Mouse (Mus musculus): Measurements from ENCODE around the gene Cdyl. TPM values are rescaled to one million over a fixed set of nuclear protein-coding genes. Genes with fewer than 3 reads are reported as not detected.

Cdyl gene
- polyA plus RNA-seq, 1 experiment: 6.8 TPM

GRCm38 (mm10) chr13:35647132-35647823, 12.4 kb upstream of the Cdyl start:
- TF ChIP-seq CTCF (IDR thresholded peaks at IDR 0.05; ENCODE audit: extremely low read depth, insufficient read depth, low read length): no peak
- no peak for TF ChIP-seq POLR2A (IDR thresholded peaks at IDR 0.05; ENCODE audit: extremely low read depth, insufficient read depth, low read length)
- H3K27ac ChIP-seq (ENCODE audit: insufficient read depth, low read length): no peak overlapping the region
- no peak overlapping the region for H3K4me3 ChIP-seq (ENCODE audit: insufficient read depth, low read length)
- no peaks in the 10 kb centered on the region for H3K4me1 ChIP-seq (ENCODE audit: control insufficient read depth, insufficient read depth, low read length)

GRCm38 (mm10) chr13:35650284-35650872, 9.3 kb upstream of the Cdyl start:
- TF ChIP-seq POLR2A (IDR thresholded peaks at IDR 0.05; ENCODE audit: extremely low read depth, insufficient read depth, low read length) (no peak), CTCF (IDR thresholded peaks at IDR 0.05; ENCODE audit: extremely low read depth, insufficient read depth, low read length) (no peak)
- peak overlapping the region; percentile 23; the same call in 1 of the 2 replicates for H3K4me3 ChIP-seq (ENCODE audit: insufficient read depth, low read length)
- no peaks in the 10 kb centered on the region for H3K4me1 ChIP-seq (ENCODE audit: control insufficient read depth, insufficient read depth, low read length)
- no peak overlapping the region for H3K27ac ChIP-seq (ENCODE audit: insufficient read depth, low read length)

DNA sequence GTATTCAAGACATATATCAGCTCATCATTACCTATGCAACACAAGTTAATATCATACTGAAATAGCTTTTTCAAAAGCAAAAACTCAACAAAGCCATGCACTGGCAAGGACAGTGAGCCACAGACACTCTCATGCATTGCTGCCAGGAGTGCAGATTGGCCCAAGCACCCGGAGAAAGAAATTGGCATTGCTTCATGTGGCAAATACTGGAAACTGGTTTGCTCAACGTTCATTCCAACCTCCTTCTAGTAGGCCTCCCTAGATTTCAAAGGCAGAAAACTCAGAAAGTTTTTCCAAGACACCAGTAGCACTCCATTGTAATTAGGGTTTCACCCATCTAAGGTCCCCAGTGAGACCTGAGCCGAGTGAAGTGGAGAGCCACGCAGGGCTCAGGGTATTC, 6.8 kb upstream of the Cdyl start:
- H3K4me3 ChIP-seq (ENCODE audit: insufficient read depth, low read length): no peak overlapping the region
- TF ChIP-seq CTCF (IDR thresholded peaks at IDR 0.05; ENCODE audit: extremely low read depth, insufficient read depth, low read length) (no peak), POLR2A (IDR thresholded peaks at IDR 0.05; ENCODE audit: extremely low read depth, insufficient read depth, low read length) (no peak)

DNA sequence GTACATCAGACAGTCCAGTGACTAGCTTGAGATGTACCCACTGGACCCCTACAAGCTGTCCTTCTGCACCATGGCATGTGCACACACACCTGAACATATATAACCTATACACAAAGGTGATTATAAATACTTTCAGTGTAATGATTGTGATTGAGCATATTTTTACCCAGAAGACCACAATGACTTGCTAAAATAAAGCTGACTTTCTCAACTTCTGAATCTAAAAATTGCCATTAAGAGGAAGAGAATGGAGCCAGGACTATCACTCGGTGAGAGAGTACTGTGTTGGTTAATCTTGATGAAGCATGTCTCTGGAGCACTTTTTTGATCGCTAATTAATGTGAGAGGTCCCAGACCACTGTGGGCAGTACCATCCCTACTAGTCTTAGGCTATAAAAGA, 2.8 kb upstream of the Cdyl start:
- TF ChIP-seq POLR2A (IDR thresholded peaks at IDR 0.05; ENCODE audit: extremely low read depth, insufficient read depth, low read length) (no peak), CTCF (IDR thresholded peaks at IDR 0.05; ENCODE audit: extremely low read depth, insufficient read depth, low read length) (no peak)
- H3K4me3 ChIP-seq (ENCODE audit: insufficient read depth, low read length): no peak overlapping the region
- no peaks in the 10 kb centered on the region for H3K4me1 ChIP-seq (ENCODE audit: control insufficient read depth, insufficient read depth, low read length)
- H3K27ac ChIP-seq (ENCODE audit: insufficient read depth, low read length): no peak overlapping the region

More for the DNA sequence above, 6.8 kb upstream of the Cdyl start:
- Histone ChIP-seq H3K4me1 (ENCODE audit: control insufficient read depth, insufficient read depth, low read length) (no peaks in the 10 kb centered on the region), H3K27ac (ENCODE audit: insufficient read depth, low read length) (no peak overlapping the region)

GRCm38 (mm10) chr13:35665456-35665855, 5.8 kb downstream of the Cdyl start:
- H3K4me1 ChIP-seq (ENCODE audit: control insufficient read depth, insufficient read depth, low read length): no peaks in the 10 kb centered on the region
- H3K4me3 ChIP-seq (ENCODE audit: insufficient read depth, low read length): no peak overlapping the region
- H3K27ac ChIP-seq (ENCODE audit: insufficient read depth, low read length): no peak overlapping the region
- no peak for TF ChIP-seq CTCF (IDR thresholded peaks at IDR 0.05; ENCODE audit: extremely low read depth, insufficient read depth, low read length)
- TF ChIP-seq POLR2A (IDR thresholded peaks at IDR 0.05; ENCODE audit: extremely low read depth, insufficient read depth, low read length): no peak

DNA sequence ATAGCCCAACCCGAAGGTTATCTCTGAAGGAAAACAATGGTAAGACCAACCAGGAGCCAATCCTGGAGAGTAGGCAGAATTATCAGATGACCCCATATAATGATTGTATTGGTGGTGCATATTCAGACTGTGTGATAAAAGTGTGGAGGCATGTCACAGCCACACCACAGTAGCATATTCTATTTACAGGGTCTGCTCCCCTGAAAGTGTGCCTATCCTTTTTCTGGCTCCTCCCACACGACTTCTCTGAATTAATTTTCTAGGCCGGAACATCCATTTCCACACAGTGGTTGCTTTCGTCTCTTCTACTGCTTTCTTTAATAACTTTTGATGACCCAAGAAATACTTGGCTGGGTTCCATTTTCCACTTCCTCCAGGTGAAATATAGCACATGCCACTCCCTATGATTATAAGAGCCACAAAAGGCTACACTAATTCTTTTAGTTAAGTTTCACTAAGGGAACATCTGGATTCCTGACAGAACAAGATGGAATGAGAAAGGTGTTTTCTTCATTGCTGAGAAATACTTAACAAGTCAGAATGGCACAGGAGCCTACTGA, 10.4 kb downstream of the Cdyl start:
- no peaks in the 10 kb centered on the region; the same call in 1 of the 2 replicates for H3K4me1 ChIP-seq (ENCODE audit: control insufficient read depth, insufficient read depth, low read length)
- TF ChIP-seq POLR2A (IDR thresholded peaks at IDR 0.05; ENCODE audit: extremely low read depth, insufficient read depth, low read length): no peak
- no peak for TF ChIP-seq CTCF (IDR thresholded peaks at IDR 0.05; ENCODE audit: extremely low read depth, insufficient read depth, low read length)
- no peak overlapping the region for H3K4me3 ChIP-seq (ENCODE audit: insufficient read depth, low read length)
- no peak overlapping the region for H3K27ac ChIP-seq (ENCODE audit: insufficient read depth, low read length)

- no peak for TF ChIP-seq CTCF (IDR thresholded peaks at IDR 0.05; ENCODE audit: extremely low read depth, insufficient read depth, low read length)
- no peak for TF ChIP-seq POLR2A (IDR thresholded peaks at IDR 0.05; ENCODE audit: extremely low read depth, insufficient read depth, low read length)
- Histone ChIP-seq H3K4me1 (ENCODE audit: control insufficient read depth, insufficient read depth, low read length) (no peaks in the 10 kb centered on the region; the same call in 1 of the 2 replicates), H3K27ac (ENCODE audit: insufficient read depth, low read length) (no peak overlapping the region)
These were observed 11.2 kb downstream of the Cdyl start for GRCm38 (mm10) chr13:35670875-35671274.

DNA sequence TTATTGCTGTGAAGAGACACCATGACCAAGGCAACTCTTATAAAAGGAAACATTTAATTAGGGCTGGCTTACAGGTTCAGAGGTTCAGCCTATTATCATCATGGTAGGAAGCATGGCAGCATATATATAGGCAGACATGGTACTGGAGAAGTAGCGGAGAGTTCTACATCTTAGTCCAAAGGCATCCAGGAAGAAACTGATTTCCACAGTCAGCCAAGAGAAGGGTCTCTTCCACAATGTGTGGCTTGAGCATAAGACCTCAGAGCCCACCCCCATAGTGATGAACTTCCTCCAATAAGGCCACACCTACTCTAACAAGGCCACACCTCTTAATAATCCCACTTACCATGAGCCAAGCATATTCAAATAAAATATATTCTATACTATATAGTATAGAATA, 17.3 kb downstream of the Cdyl start:
- no peak overlapping the region for H3K4me3 ChIP-seq (ENCODE audit: insufficient read depth, low read length)
- H3K27ac ChIP-seq (ENCODE audit: insufficient read depth, low read length): no peak overlapping the region
- no peaks in the 10 kb centered on the region for H3K4me1 ChIP-seq (ENCODE audit: control insufficient read depth, insufficient read depth, low read length)
- TF ChIP-seq CTCF (IDR thresholded peaks at IDR 0.05; ENCODE audit: extremely low read depth, insufficient read depth, low read length): no peak
- TF ChIP-seq POLR2A (IDR thresholded peaks at IDR 0.05; ENCODE audit: extremely low read depth, insufficient read depth, low read length): no peak

More at GRCm38 (mm10) chr13:35670875-35671274, 11.2 kb downstream of the Cdyl start:
- H3K4me3 ChIP-seq (ENCODE audit: insufficient read depth, low read length): no peak overlapping the region

GRCm38 (mm10) chr13:35677433-35678051, 17.9 kb downstream of the Cdyl start:
- Histone ChIP-seq H3K4me3 (ENCODE audit: insufficient read depth, low read length) (no peak overlapping the region), H3K4me1 (ENCODE audit: control insufficient read depth, insufficient read depth, low read length) (no peaks in the 10 kb centered on the region), H3K27ac (ENCODE audit: insufficient read depth, low read length) (no peak overlapping the region)
- no peak for TF ChIP-seq CTCF (IDR thresholded peaks at IDR 0.05; ENCODE audit: extremely low read depth, insufficient read depth, low read length)
- no peak for TF ChIP-seq POLR2A (IDR thresholded peaks at IDR 0.05; ENCODE audit: extremely low read depth, insufficient read depth, low read length)

All from cortical plate, adult 2 months (tissue).